ENCODE assay signal across 16 mouse cellular contexts in genomic region chr10:87871863-87872647, GRCm38 (mm10). TPM values are rescaled to one million over a fixed set of nuclear protein-coding genes. Genes with fewer than 3 reads are reported as not detected.
DNase-seq lines count a peak whose midpoint lies in the region; ATAC-seq and TF ChIP-seq lines count a peak whose summit lies in the region.
"Had no signal": no experiment of that assay in that cellular context is flagged by ENCODE, and none has a peak within 500 bp of the region (broad histone marks: within the 10 kb centered on the region; RNA-seq: fewer than 3 reads in every experiment).

No protein-coding gene starts in this region.

- H3K4me1 ChIP-seq in heart, postnatal 0 days (ENCODE audit: control insufficient read depth, insufficient read depth): peaks cover 9% of the 10 kb centered on the region
- H3K4me1 ChIP-seq in lung, embryonic 15.5 days: peaks cover 17% of the 10 kb centered on the region
- peaks cover 19% of the 10 kb centered on the region for H3K4me1 ChIP-seq in embryonic facial prominence, embryonic 14.5 days (ENCODE audit: control insufficient read depth, insufficient read depth, low read length)

- TF ChIP-seq EP300 in heart, postnatal 0 days (IDR thresholded peaks at IDR 0.05; ENCODE audit: low read depth): no peak

- H3K4me2 ChIP-seq in heart, postnatal 0 days (ENCODE audit: low read depth, low read length): peak overlapping the region; percentile 39
- H3K4me2 ChIP-seq in lung, embryonic 15.5 days: no peak overlapping the region
- H3K4me2 ChIP-seq in embryonic facial prominence, embryonic 14.5 days (ENCODE audit: low read depth, low read length): no peak overlapping the region
- H3K4me2 ChIP-seq: hindbrain, embryonic 15.5 days; limb, embryonic 15.5 days had no signal

- no peaks in the 10 kb centered on the region for H3K27me3 ChIP-seq in heart, postnatal 0 days (ENCODE audit: control insufficient read depth, insufficient read depth, low read length)
- H3K27me3 ChIP-seq in lung, embryonic 15.5 days: peaks cover 25% of the 10 kb centered on the region; the same call in 1 of the 2 replicates
- H3K27me3 ChIP-seq in embryonic facial prominence, embryonic 14.5 days (replicated peaks; ENCODE audit: control insufficient read depth, insufficient read depth, low read length): no peaks in the 10 kb centered on the region
- H3K27me3 ChIP-seq: hindbrain, embryonic 15.5 days; limb, embryonic 15.5 days had no signal

- peak overlapping the region; percentile 78 for H3K27ac ChIP-seq in heart, postnatal 0 days (ENCODE audit: low read depth)
- peak overlapping the region; percentile 79 for H3K27ac ChIP-seq in lung, embryonic 15.5 days
- H3K27ac ChIP-seq in embryonic facial prominence, embryonic 14.5 days (replicated peaks; ENCODE audit: low read depth, low read length): no peak overlapping the region; the same call in 1 of the 2 replicates
- H3K27ac ChIP-seq: hindbrain, embryonic 15.5 days; limb, embryonic 15.5 days; macrophage had no signal

- peak; percentile 77 for ATAC-seq in heart, postnatal 0 days (ENCODE audit: insufficient read depth, low read depth)
- ATAC-seq in lung, embryonic 15.5 days (ENCODE audit: borderline replicate concordance, extremely low read depth, low FRiP score, low TSS enrichment): peak; percentile 89
- ATAC-seq in embryonic facial prominence, embryonic 14.5 days (ENCODE audit: low read depth): peak; percentile 49; the same call in 1 of the 2 replicates

- peaks cover 5% of the 10 kb centered on the region; the same call in 1 of the 2 replicates for H3K36me3 ChIP-seq in heart, postnatal 0 days (replicated peaks; ENCODE audit: control insufficient read depth, insufficient read depth, low read length)
- no peaks in the 10 kb centered on the region for H3K36me3 ChIP-seq in lung, embryonic 15.5 days
- H3K36me3 ChIP-seq in embryonic facial prominence, embryonic 14.5 days (ENCODE audit: control insufficient read depth, insufficient read depth, low read length): 0 out of 2 replicates have a peak, but pooled peaks cover 7% of the 10 kb centered on the region
- H3K36me3 ChIP-seq: hindbrain, embryonic 15.5 days; limb, embryonic 15.5 days had no signal

- TF ChIP-seq CTCF in heart, postnatal 0 days (IDR thresholded peaks at IDR 0.05; ENCODE audit: low read depth): no peak

- peak; percentile 11 for DNase-seq in embryo, embryonic 11 days
- DNase-seq in embryo, embryonic 9.5 days (ENCODE audit: extremely low spot score): no peak
- DNase-seq in heart, postnatal 0 days (ENCODE audit: low spot score): peak; percentile 61
- no peak for DNase-seq in heart, adult 11 months
- no peak for DNase-seq in lung, postnatal 14 days
- DNase-seq in embryonic facial prominence, embryonic 14.5 days (ENCODE audit: low spot score): peak; percentile 71
- DNase-seq in cerebellum, adult 9-11 months: no peak
- DNase-seq: adrenal gland, postnatal 25 days; cerebellum, adult 11-12 months; gastrocnemius, postnatal 14 days; right cerebral cortex, postnatal 25 days; thymus, postnatal 36 days had no signal

- H3K9me3 ChIP-seq in heart, postnatal 0 days (replicated peaks; ENCODE audit: control insufficient read depth, low read length): no peaks in the 10 kb centered on the region
- no peaks in the 10 kb centered on the region for H3K9me3 ChIP-seq in lung, embryonic 15.5 days
- H3K9me3 ChIP-seq in embryonic facial prominence, embryonic 14.5 days (ENCODE audit: control insufficient read depth, low read length): no peaks in the 10 kb centered on the region
- H3K9me3 ChIP-seq: hindbrain, embryonic 15.5 days; limb, embryonic 15.5 days had no signal

- no peak overlapping the region for H3K4me3 ChIP-seq in heart, postnatal 0 days (ENCODE audit: low read depth, low read length)
- no peak overlapping the region for H3K4me3 ChIP-seq in lung, embryonic 15.5 days
- H3K4me3 ChIP-seq in embryonic facial prominence, embryonic 14.5 days (ENCODE audit: low read depth, low read length): no peak overlapping the region
- H3K4me3 ChIP-seq: hindbrain, embryonic 15.5 days; limb, embryonic 15.5 days had no signal

- WGBS in heart, postnatal 0 days: 22% methylated on average over 8 of the region's 8 CpGs
- 9% methylated on average over 8 of the region's 8 CpGs for WGBS in lung, embryonic 15.5 days
- 22% methylated on average over 8 of the region's 8 CpGs for WGBS in embryonic facial prominence, embryonic 14.5 days

- H3K9ac ChIP-seq in heart, postnatal 0 days (replicated peaks; ENCODE audit: low read depth, low read length): no peak overlapping the region
- H3K9ac ChIP-seq in lung, embryonic 15.5 days: no peak overlapping the region
- H3K9ac ChIP-seq in embryonic facial prominence, embryonic 14.5 days (ENCODE audit: low read depth, low read length): no peak overlapping the region
- H3K9ac ChIP-seq: hindbrain, embryonic 15.5 days; limb, embryonic 15.5 days had no signal

RNA-seq across cellular contexts. Expression of gene Igf1, which starts 14.0 kb away (rescaled TPM):
- total RNA-seq in heart, postnatal 0 days (2014; rRNA removed; ENCODE audit: low replicate concordance): 10.0 and 12.6 TPM in 2 replicates
- 23.4 and 26.8 TPM in 2 replicates for polyA plus RNA-seq in heart, postnatal 0 days (2015; fragmentation: Nextera tagmentation; extraction: Ambion mirVana)
- 74.5 and 77.1 TPM in 2 replicates for polyA plus RNA-seq in lung, embryonic 15.5 days (2015; fragmentation: Nextera tagmentation; extraction: Ambion mirVana)
- 142 and 158 TPM in 2 replicates for polyA plus RNA-seq in embryonic facial prominence, embryonic 14.5 days (2014; fragmentation: Nextera tagmentation; extraction: Ambion mirVana)

Comparison
In these comparisons a context has a peak if more than half of its experiments do, and no peak if none do; other contexts are left out.
1. DNase-seq: peak in embryo, embryonic 11 days (single experiment), heart, postnatal 0 days (single experiment) and embryonic facial prominence, embryonic 14.5 days (single experiment); none in embryo, embryonic 9.5 days (single experiment), heart, adult 11 months (single experiment), lung, postnatal 14 days (single experiment) and cerebellum, adult 9-11 months (single experiment).
2. Peak in every context shown above with its lines, with median percentiles within 50 percentile points of each other: ATAC-seq.